Mouse (Mus musculus) embryo, embryonic 10.5 days (tissue): ENCODE measurements around the gene Syn3.
A peak's percentile ranks its signal among the peaks of the same experiment; 100 is the strongest.

ENCODE experiments used
- DNase-seq: peaks from one replicate; pipeline ENCODE4 v3.0.0-alpha.2; 2015; ENCODE audit warnings: low spot score

The Syn3 gene

GRCm38 (mm10) chr10:86310527-86310926 lies 188.2 kb downstream of the Syn3 start:
- no peak for DNase-seq

DNA sequence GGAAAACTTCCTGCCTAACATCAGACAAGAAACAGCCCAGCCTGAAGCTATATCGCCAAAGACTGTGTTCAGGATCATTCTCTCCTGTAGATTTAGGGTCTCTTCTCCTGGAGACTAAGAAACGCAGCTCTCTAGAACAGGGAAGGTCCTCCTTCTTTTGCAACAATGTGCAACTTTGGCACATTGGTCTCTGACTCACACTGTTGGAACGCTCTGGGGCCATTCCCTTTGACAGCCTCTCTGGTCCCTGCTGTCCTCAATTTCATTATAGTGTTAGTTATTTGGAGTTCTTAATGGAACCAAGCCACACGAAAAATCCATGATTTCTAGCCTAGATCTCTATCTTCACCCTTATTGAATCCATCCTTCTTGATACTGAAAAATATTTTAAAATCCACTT lies 191.5 kb downstream of the Syn3 start:
- no peak for DNase-seq

- DNase-seq, result peak; percentile 50
These were observed 194.1 kb downstream of the Syn3 start for GRCm38 (mm10) chr10:86304583-86304982.

DNA sequence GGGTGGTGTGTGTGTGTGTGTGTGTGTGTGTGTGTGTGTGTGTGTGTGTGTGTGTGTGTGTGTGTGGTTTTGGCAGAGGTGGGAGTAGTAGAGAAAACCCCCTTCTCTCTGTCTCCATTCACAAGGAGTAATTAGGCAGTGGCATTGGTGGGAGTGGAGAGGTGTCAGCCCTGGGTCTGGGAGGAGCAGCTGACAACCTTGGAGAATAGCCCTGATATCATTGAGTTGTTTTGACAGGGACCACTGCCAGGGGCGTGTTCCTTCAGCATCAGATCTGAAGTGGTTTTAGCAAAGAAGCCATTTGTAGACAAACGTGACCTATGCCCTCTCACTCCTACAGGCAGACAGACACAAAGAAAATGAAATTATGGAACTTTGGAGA lies 195.2 kb downstream of the Syn3 start:
- no peak for DNase-seq

DNA sequence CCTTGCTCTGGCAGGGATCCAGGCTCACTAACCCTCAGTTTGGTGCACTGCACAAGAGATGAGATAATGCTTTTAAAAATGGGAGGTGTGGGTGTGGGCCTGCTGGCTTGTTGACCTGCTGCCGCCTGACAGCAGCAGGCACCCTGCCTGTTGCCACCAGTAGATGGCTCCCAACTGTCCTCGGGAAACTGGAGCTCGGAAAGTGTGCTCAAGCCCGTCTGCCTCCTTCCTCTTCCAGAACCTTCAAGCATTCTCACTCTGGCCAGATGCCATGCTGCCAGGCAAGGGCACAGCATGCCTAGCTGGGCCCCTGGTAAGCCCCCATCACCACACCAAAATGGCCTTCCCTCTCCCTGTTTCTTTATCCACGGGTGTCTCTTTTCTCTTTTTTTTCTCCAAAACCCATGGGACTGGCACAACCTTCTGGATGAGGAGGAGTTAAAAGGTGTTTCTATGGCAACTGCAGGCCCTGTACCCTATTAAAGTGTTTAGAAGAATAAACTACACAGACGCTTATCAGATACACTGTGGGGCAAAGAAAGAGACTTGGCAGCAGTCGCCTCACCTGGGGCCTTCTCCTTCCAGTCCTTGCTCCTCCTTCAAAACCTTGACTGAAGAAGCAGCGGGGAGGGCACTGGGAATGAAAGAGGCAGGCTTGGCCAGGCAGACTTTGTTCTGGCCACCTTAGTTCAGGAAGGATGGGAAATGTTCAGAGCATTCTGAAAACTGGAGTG lies 195.8 kb downstream of the Syn3 start:
- peak; percentile 77 for DNase-seq

DNA sequence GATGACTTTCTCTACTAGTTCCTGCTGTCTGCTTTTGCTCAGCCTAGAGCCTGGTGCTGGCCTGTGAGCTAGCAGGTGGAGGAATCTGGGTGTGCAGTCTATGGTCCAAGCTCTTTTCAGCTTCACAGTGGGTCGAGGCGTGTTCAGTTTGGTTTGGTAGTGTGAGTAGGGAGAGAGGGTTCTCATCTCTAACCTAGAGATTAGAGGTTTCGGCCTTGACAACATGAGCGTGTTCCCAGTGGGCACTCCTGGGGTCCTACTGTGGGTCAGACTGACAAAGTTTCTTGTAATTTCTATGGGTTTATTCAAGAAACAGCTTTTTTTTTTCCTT lies 196.4 kb downstream of the Syn3 start:
- no peak for DNase-seq

DNA sequence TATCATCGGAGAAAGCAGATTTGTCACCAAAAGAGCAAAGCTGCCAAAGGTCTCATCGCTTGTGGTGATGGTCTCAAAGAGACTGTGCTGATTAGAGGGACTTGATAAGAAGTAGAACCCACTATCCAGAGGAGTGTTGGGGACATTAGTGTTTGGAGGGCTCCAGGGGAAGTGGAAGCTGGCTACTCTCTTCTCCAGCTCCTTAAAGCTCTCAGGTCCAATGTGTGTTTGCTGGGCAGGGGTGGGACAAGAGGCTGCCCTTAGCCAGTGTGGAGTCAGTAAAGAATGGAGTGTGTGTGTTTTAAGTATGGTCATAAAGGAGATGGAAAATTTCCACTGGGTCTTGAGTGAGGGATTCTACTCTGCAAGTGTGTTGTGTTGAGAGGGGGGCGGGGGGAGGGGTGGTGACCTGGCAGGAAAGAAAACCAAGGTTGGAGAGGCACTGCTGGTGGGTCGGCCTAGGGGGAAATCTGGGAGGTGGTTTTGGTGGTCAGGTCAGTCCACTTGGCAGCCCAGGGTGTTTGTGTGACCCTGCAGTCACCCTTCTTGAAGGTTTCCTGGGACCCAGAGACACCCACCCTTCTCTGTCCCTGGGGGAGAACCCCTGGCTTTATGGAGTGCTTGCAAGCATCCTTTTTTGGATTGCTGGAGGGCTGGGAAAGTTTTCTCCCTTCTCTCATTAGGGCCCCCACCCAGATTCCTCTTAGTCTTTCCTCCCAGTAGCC lies 196.9 kb downstream of the Syn3 start:
- DNase-seq, result peak; percentile 18

DNA sequence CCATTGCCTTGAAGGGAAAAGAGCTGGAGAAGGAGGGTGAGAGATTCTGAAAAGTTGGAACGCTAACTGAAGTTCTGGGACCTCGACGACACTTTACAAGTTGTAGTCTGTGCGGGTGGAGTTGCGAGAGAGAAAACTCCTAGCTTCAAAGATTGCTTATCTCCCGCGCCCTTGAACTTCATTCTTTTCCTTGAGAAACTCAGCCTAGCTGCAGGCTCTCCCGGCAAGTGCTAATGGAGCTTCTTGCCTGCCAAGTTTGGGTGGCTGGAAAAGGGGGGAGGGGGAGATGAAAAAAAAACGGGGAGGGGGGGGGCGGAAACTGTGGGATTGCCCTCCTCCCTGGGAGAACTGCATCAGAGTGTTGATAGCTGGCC lies 197.6 kb downstream of the Syn3 start:
- DNase-seq, result no peak

DNA sequence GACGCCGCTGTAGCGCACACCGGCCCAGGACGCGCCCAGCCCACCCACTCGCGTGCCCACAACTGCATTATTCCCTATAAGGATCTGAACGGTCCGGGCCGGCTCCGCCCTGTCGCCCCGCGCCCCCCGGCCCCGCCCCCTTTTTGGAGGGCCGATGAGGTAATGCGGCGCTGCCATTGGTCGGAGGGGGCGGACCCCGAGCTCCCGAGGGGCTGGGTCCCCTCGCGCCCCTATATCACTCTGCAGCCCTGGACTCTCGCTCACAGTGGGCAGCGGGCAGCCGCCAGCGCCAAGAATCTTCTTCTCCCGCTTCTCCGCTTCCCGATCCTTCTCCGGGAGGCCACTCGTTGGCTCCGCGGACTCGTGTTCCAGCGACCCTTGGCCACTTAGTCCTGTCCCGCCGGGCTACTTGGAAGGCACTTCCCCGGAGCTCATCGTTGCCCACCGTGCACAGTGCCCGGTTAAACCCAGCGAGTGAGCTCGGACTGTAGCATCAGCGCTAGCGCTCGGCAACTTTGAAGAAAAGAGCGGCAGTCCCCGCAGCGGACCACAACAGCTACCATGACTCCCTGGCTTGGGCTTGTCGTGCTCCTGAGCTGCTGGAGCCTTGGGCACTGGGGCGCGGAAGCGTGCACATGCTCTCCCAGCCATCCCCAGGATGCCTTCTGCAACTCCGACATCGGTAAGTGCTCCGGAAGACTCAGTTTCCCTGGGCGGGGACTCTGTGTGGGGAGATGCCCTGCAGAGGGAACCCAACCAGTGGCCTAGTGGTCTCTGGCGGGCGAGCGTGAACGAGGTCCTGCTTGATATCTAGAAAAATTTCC lies 198.2 kb downstream of the Syn3 start, which contains the start of gene Timp3:
Gene Timp3 (plus strand): TSS at position 80 of the 824 bp plus-strand sequence.
- DNase-seq, result peak; percentile 87

DNA sequence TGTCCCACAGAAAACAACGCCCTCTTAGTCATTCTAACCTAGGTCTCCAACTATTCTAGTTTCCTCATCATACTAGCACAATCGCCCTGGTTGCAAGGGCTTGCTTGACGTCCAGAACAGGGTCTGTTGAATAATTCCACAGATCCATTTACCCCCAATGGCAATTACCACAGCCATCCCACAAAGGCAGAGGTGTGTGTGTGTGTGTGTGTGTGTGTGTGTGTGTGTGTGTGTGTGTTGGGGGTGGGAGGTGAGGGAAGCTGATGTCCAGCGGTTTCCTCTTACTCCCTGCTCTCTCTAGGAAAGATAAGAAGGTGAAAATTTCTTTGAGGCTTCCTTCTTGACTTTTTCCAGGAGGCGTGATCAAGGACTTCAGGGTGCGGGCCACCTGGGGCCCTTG lies 198.9 kb downstream of the Syn3 start:
- DNase-seq, result no peak

GRCm38 (mm10) chr10:86298326-86298725 lies 200.4 kb downstream of the Syn3 start:
- DNase-seq, result no peak

- no peak for DNase-seq
These were observed 201.4 kb downstream of the Syn3 start for GRCm38 (mm10) chr10:86297307-86297706.

DNA sequence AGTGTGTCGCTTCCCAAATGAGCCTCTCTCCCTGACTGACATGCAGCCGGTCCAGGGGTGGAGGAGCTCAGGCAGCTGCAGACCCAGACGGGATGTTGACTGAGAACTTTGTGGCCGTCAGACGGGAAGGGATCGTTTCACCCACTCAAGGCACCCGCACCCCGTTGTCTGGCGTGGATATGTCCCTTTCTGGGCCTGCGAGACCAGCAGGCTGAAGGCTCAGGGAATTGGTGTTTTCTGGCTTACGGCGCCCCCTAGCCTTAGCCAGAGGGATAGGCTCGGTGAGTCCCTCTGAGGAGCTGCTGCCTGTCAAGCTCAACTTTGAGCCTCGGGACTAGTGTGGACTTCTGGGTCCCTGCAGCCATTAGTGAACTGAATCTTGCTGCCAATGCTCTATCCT lies 202.6 kb downstream of the Syn3 start:
- DNase-seq, result peak; percentile 85

DNA sequence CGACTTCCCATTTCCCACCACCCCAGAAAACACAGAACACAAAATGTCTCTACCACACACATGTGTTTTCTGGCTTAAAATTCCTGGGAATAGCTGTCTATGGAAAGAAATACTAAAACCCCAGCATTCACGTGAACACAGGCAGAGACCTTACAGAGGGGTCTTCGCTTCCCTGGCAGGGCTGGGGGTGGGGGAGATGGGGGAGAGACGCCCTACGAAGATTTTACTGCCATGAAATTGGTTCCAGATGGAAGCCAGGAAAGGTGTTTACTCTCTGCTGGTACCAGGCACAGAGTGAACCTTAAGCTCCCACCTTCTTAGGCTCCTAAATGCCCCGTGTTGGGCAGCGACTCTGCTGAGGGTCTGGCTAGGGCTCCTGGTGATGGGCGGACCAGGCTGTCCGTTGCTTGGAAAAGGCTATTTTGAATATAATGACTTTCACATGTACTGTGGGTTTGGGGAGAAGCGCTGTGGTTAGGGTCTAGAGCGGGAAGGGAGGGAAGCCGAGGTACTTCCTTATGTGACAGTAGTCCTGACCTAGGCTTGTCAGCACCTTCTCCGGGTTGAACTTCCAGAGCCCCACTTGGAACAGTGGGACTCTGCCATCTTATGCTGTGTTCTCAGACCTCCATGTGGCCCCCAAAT lies 203.1 kb downstream of the Syn3 start:
- peak; percentile 69 for DNase-seq

- DNase-seq, result peak; percentile 52
These were observed 203.9 kb downstream of the Syn3 start for GRCm38 (mm10) chr10:86294599-86295365.

- no peak for DNase-seq
These were observed 204.8 kb downstream of the Syn3 start for GRCm38 (mm10) chr10:86293880-86294279.

DNA sequence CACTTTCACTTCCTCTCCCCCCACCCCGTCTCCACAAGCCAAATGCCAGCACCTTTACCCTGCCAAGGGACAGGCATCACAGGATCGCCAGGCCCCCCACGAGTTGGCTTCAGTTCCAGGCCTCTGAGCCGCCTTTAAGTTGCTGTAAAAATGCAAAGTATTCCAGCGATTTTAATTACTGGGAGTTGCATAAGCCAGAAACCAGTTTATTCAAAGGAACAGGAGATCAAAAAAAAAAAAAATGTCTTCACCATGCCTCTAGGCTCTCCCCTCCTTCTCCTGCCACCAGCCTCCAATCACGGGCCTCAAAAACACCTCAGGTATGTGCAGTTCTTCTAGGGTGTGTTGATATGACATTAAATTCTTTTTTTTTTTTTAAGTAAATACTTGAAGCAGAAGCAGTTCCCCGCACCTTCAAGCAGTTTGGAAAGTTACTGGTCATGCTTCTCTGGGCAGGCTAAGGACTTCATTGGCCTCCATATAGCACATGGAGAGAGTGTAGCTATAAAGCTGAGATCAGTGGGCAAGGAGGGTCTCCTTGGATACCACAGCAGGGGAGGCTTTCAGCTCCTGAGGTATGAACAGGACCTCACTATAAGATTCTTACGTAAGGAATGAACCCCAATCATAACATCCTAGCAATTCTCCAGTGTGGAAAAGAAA lies 208.5 kb downstream of the Syn3 start:
- no peak for DNase-seq

DNA sequence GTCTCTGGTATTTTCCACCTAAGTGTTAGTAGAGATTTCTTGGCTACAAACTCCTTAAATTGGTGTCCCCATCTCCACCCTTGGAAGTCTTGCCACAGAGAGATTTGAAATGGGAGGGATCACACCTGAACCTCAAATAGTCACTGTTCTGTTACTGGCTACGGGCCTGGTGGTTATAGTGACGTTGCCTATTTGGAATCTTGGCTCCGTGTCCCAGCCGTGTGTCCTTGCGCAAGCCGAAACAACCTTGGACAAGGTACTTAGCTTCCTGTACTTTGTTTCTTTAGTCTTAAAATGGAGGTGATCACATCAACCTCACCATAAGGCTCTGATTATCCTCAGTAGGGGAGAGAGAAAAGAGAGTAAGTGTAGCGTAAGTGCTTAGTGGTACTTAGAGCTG lies 212.2 kb downstream of the Syn3 start:
- DNase-seq, result no peak

DNA sequence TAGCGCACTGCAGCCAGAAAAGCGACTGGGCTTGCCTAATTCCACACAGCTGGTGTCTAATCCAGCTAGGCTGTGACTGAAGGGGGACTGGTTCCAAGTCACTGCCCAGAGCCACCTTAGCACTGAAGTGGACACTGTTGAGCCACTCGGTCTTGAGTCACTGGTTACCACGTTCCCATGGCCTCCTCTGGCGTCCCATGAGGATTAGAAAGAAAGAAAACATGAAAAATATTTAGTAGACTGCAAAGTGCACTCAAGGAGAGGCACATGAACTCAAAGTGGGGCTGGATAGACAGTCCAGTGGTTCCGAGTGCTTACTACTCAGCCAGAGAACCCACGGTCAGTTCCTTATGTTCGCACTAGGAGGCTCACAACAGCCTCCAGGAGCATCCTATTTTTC lies 217.5 kb downstream of the Syn3 start:
- no peak for DNase-seq

DNA sequence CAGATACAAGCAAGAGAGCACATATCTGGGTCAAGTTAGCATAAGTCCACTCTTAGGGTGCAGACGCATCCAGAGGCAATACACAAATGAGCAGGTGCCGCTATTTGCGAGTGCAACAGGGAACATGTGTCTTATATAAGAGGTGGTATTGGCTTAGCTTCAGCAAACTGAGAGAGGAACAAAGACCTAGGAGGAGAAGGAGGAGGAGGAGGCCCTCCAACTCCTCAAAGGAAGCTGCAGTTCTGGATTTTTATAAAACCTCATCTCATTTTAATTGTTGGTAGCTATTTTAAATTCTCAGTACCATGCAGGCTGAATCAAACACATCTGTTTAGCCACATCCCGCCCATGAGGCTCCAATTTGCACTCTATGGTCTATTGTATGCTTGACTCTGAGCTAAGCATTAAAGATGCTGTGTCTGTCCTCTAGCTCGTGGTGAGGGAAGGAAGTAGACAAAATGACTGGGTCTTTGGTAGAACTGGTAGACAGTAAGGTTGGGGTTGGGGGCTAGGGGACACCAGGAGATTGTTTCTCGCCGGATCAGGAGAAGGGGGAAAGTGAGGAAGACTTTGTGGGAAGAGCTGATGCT lies 219.0 kb downstream of the Syn3 start:
- no peak for DNase-seq

- no peak for DNase-seq
These were observed 220.2 kb downstream of the Syn3 start for GRCm38 (mm10) chr10:86278481-86278880.
